Mouse (Mus musculus) liver, adult 2 months (tissue): Measurements from ENCODE around the gene Anapc7. TPM values are rescaled to one million over a fixed set of nuclear protein-coding genes. Genes with fewer than 3 reads are reported as not detected.

Experiments used
- DNase-seq: peaks from one replicate; pipeline ENCODE4 v3.0.0-alpha.2; 2011; ENCODE audit warnings: low read depth, low spot score; ENCODE audit errors: extremely low read depth
- H3K27ac ChIP-seq: fragments of 200-500 bp; replicated peaks from 2 replicates; pipeline ENCODE4 v1.5.1; 2012; ENCODE audit warnings: low read depth, mild to moderate bottlenecking, control low read depth, inconsistent platforms, low read length; ENCODE audit not compliant: insufficient read depth
- H3K27me3 ChIP-seq: fragments of 200-500 bp; 2 replicates; pipeline ENCODE4 v1.6.1; 2012; ENCODE audit warnings: mild to moderate bottlenecking, moderate library complexity, low read length, inconsistent platforms; ENCODE audit not compliant: control insufficient read depth, insufficient read depth
- H3K36me3 ChIP-seq: fragments of 200-500 bp; 2 replicates; pipeline ENCODE4 v1.6.1; 2012; ENCODE audit warnings: low read length, inconsistent platforms; ENCODE audit not compliant: control insufficient read depth, insufficient read depth
- H3K4me1 ChIP-seq: fragments of 200-500 bp; 2 replicates; pipeline ENCODE4 v1.6.1; 2011; ENCODE audit warnings: low read length; ENCODE audit not compliant: control insufficient read depth, insufficient read depth
- H3K4me3 ChIP-seq: fragments of 200-500 bp; 2 replicates; pipeline ENCODE4 v1.5.1; 2011; ENCODE audit warnings: low read depth, mild to moderate bottlenecking, control low read depth, low read length, moderate library complexity; ENCODE audit not compliant: insufficient read depth
- H3K79me2 ChIP-seq: fragments of 200-500 bp; 2 replicates; pipeline ENCODE4 v1.6.1; 2012; ENCODE audit warnings: inconsistent platforms, mild to moderate bottlenecking, low read length, moderate library complexity; ENCODE audit not compliant: control insufficient read depth, insufficient read depth
- H3K9ac ChIP-seq: fragments of 200-500 bp; 2 replicates; pipeline ENCODE4 v1.6.1; 2012; ENCODE audit warnings: low read depth, mild to moderate bottlenecking, control low read depth, inconsistent platforms, low read length
- CTCF ChIP-seq: fragments of 200-500 bp; IDR thresholded peaks from 2 replicates; pipeline ENCODE4 v1.5.1; 2011; ENCODE audit warnings: low read depth, low read length, control low read depth
- POLR2A ChIP-seq: fragments of 200-500 bp; IDR thresholded peaks from 2 replicates; pipeline ENCODE4 v1.6.1; 2011; ENCODE audit warnings: low read length, control low read depth; ENCODE audit not compliant: insufficient read depth; ENCODE audit errors: extremely low read depth
- WGBS: fragments of 180-500 bp; shearing (Covaris S2); methylation state at CpG from one replicate; pipeline ENCODE4 v1.1.7; 2018; 5-methylcytosine and 5-hydroxymethylcytosine counted together
- polyA plus RNA-seq: library from polyadenylated mRNA; depleted of rRNA; stranded (reverse); fragments of >200 nt; gene quantifications from 2 replicates; pipeline ENCODE4 v1.2.3, GENCODE M21; 2012
- total RNA-seq: library from RNA; depleted of rRNA; stranded (reverse); fragments of >200 nt; gene quantifications from 2 replicates; pipeline ENCODE4 v1.2.3, GENCODE M21; 2014

The Anapc7 gene
- total and polyA plus RNA-seq, 2 experiments = 12.1 to 14.4 TPM

DNA sequence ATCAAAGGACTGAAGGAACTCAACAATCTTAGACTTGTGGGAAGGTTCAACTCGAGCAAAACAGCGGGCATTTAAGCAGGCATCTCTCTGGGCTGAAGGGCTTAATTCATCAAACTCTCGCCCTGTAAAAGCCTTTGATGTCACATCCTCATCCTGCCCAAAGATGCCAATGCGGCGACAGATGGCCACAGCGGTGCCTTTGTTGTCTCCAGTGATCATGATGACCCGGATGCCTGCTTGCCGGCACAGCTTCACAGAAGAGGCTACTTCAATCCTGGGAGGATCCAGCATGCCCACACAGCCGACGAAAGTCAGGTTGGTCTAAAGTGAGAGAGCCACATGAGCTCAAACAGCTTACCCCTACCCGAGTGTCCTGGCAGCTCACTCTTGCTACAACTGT is 39.2 kb downstream of the Anapc7 start:
- no peak for DNase-seq
- Histone ChIP-seq H3K36me3 (peaks cover 88% of the 10 kb centered on the region), H3K4me1 (peaks cover 8% of the 10 kb centered on the region), H3K4me3 (no peak overlapping the region), H3K27me3 (no peaks in the 10 kb centered on the region), H3K27ac (no peak overlapping the region), H3K9ac (no peak overlapping the region), H3K79me2 (no peaks in the 10 kb centered on the region; the same call in 1 of the 2 replicates)
- WGBS = 83% methylated on average over 11 of the region's 11 CpGs
- TF ChIP-seq POLR2A (no peak), CTCF (no peak)

DNA sequence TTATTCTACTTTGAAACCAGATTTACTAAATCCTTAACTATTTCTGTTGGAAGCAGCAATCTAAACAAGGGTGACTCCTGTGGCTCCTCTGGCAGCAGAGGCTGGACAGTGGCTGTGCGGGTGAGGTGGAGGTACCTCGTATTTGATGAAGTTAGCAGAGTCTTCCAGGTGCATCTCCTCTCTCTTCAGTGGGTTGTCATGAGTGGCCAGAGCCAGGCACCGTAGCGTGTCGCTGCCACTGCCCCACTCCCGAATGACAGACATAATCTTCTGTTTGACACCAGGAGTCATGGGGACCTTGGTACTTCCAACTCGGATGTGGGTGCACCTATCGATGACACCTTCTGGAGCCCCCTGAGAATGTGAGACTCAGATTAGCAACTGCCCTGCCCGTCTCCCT is 39.9 kb downstream of the Anapc7 start:
- H3K27ac ChIP-seq = no peak overlapping the region
- H3K79me2 ChIP-seq = no peaks in the 10 kb centered on the region; the same call in 1 of the 2 replicates
- TF ChIP-seq CTCF = no peak
- TF ChIP-seq POLR2A = no peak
- no peaks in the 10 kb centered on the region for H3K27me3 ChIP-seq
- no peak overlapping the region for H3K4me3 ChIP-seq
- no peak overlapping the region for H3K9ac ChIP-seq
- H3K36me3 ChIP-seq = peaks cover 89% of the 10 kb centered on the region
- 93% methylated on average over 9 of the region's 9 CpGs for WGBS
- peaks cover 12% of the 10 kb centered on the region for H3K4me1 ChIP-seq
- no peak for DNase-seq

DNA sequence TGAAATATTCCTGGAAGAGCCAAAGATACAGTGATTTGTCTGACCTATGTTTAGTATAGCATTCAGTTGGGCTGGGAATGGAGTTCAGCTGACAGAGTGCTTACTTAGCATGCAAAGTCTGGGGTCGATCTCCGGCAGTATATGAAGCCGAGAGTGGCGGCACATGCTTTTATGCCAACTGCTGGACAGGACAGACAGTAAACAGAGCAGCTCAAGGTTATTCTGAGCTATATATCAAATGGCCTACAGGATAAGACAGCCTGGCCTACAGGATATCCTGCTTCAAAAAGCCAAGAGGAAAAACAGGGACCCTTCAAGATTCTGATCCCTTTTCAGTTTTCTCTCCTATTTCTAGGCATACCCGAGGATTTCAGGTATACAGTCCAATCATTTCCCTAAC is 50.2 kb downstream of the Anapc7 start:
- TF ChIP-seq CTCF (no peak), POLR2A (no peak)
- peaks cover 19% of the 10 kb centered on the region for H3K4me1 ChIP-seq
- 70% methylated on average over 5 of the region's 5 CpGs for WGBS
- no peak overlapping the region for H3K27ac ChIP-seq
- no peak for DNase-seq
- peaks cover 77% of the 10 kb centered on the region for H3K36me3 ChIP-seq
- no peaks in the 10 kb centered on the region for H3K27me3 ChIP-seq
- no peak overlapping the region for H3K4me3 ChIP-seq
- H3K9ac ChIP-seq = no peak overlapping the region
- H3K79me2 ChIP-seq = peaks cover 11% of the 10 kb centered on the region; the same call in 1 of the 2 replicates

DNA sequence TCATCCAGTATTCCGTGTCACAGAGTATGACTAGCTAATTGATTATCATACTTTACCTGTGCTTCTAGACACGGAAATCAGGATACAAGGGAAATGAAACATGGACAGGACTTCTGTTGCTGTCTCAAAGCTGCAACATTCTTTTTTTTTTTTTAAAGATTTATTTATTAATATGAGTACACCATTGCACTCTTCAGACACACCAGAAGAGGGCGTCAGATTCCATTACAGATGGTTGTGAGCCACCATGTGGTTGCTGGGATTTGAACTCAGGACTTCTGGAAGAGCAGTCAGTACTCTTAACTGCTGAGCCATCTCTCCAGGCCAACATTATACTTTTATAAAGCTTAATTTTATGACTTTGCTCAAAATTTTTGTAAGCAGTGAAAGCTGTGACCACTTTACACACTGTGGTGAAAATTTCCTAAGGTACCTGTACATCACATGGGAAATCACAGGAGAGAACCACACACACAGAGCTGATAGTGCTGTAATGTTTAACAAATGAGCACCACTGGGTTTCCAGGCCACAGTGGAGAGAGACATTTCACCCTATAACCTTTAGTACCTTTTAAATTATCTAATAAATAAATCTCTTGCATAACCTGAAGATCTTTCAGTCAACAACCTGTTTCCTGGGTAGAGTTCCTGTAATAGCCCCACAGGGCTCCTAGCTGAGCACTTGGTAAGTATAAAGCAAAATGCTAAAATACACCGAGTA is 53.3 kb downstream of the Anapc7 start:
- no peak overlapping the region for H3K9ac ChIP-seq

DNA sequence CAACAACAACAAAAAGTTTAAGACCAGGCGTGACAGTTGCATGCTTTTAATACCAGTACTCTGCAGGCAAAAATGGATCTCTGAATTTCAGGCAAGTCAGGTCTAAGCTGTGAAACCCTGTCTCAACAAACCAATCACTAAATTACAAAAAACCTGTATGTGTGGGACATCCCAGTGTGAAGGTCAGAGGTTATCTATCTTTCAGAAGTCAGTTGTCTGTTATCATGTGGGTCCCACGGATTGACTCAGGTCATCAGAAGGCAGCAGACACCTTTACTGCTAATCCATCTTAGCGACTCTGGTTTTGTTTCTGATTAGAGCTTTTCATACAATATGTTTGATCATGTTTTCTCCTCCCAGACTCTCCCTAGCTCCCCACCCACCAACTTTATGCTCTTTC is 54.6 kb downstream of the Anapc7 start:
- H3K36me3 ChIP-seq = peaks cover 63% of the 10 kb centered on the region
- H3K79me2 ChIP-seq = peaks cover 6% of the 10 kb centered on the region; the same call in 1 of the 2 replicates
- TF ChIP-seq POLR2A (no peak), CTCF (no peak)
- H3K27ac ChIP-seq = peak overlapping the region; percentile 23; the same call in 1 of the 2 replicates
- peak; percentile 76 for DNase-seq
- WGBS = 15% methylated on average over 3 of the region's 3 CpGs
- H3K4me1 ChIP-seq = peaks cover 33% of the 10 kb centered on the region
- no peak overlapping the region for H3K9ac ChIP-seq
- no peak overlapping the region for H3K4me3 ChIP-seq
- H3K27me3 ChIP-seq = no peaks in the 10 kb centered on the region

More for the DNA sequence above, 53.3 kb downstream of the Anapc7 start:
- 49% methylated on average over 4 of the region's 4 CpGs for WGBS
- H3K79me2 ChIP-seq = peaks cover 6% of the 10 kb centered on the region; the same call in 1 of the 2 replicates
- no peak overlapping the region for H3K4me3 ChIP-seq
- TF ChIP-seq POLR2A (no peak), CTCF (no peak)
- peaks cover 31% of the 10 kb centered on the region for H3K4me1 ChIP-seq
- H3K36me3 ChIP-seq = peaks cover 64% of the 10 kb centered on the region
- H3K27me3 ChIP-seq = no peaks in the 10 kb centered on the region
- DNase-seq = peak; percentile 91
- peak overlapping the region; percentile 72 for H3K27ac ChIP-seq

DNA sequence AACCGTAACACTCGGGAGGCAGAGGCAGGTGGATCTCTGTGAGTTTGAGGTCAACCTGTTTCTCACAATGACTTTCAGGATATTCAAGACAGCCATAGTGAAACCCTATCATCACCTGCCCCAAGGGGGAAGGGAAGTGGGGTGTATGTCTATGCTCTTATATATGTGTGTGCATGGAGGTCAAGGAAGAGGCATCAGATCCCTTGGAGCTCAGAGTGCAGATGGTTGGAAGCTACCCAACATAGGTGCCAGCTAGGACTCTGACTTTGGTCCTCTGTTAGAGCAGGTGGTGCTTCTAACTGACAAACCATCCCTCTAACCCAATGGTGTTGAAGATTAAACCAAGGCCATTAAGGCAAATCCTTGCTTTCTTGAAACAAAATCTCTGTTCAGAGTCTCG is 56.0 kb downstream of the Anapc7 start:
- TF ChIP-seq POLR2A (no peak), CTCF (no peak)
- Histone ChIP-seq H3K4me3 (no peak overlapping the region), H3K27ac (no peak overlapping the region), H3K79me2 (peaks cover 6% of the 10 kb centered on the region; the same call in 1 of the 2 replicates), H3K27me3 (no peaks in the 10 kb centered on the region), H3K9ac (no peak overlapping the region), H3K36me3 (peaks cover 61% of the 10 kb centered on the region), H3K4me1 (peaks cover 33% of the 10 kb centered on the region)
- 83% methylated on average over 3 of the region's 3 CpGs for WGBS
- peak; percentile 40 for DNase-seq
